Mouse (Mus musculus) heart, postnatal 14 days (tissue): ENCODE results near the gene Msh3. TPM values are rescaled to one million over a fixed set of nuclear protein-coding genes. Genes with fewer than 3 reads are reported as not detected.
"Not testable (repeated sequence)": the region's sequence is repeated elsewhere in the genome, so short reads cannot be mapped to it uniquely, and the experiment has no call there.

Experiments
- DNase-seq, 2 experiments: peaks; one replicate each; pipeline ENCODE4 v3.0.0; 2021 to 2022
- intact Hi-C: fragments of 180-260 bp; cut with DNase I; formaldehyde crosslinking; loops from one replicate; pipeline ENCODE4 v1.15.1; 2025
- total RNA-seq, 2 experiments: library from RNA; stranded (reverse); gene quantifications; 2 replicates each; pipeline ENCODE4 v1.2.3; 2021

Msh3 gene
- total RNA-seq, 2 experiments from 2014 or later, result 12.1 to 12.7 TPM

GRCm38 (mm10) chr13:92267076-92267475 is 87.7 kb downstream of the Msh3 start:
- intact Hi-C loops, result no loop called here
- no peak for DNase-seq

GRCm38 (mm10) chr13:92263566-92263965 is 91.2 kb downstream of the Msh3 start:
- intact Hi-C loops, result no loop called here

GRCm38 (mm10) chr13:92261329-92261728 is 93.5 kb downstream of the Msh3 start:
- intact Hi-C loops, result no loop called here
- no peak for DNase-seq

More at GRCm38 (mm10) chr13:92263566-92263965, 91.2 kb downstream of the Msh3 start:
- DNase-seq, result no peak

- intact Hi-C loops, result no loop called here
- no peak for DNase-seq
These were observed 99.3 kb downstream of the Msh3 start for GRCm38 (mm10) chr13:92255480-92255879.

- intact Hi-C loops, result no loop called here
- DNase-seq, result no peak
These were observed 101.0 kb downstream of the Msh3 start for GRCm38 (mm10) chr13:92253850-92254249.

GRCm38 (mm10) chr13:92252331-92252730 is 102.5 kb downstream of the Msh3 start:
- intact Hi-C loops, result no loop called here
- DNase-seq, result no peak

DNA sequence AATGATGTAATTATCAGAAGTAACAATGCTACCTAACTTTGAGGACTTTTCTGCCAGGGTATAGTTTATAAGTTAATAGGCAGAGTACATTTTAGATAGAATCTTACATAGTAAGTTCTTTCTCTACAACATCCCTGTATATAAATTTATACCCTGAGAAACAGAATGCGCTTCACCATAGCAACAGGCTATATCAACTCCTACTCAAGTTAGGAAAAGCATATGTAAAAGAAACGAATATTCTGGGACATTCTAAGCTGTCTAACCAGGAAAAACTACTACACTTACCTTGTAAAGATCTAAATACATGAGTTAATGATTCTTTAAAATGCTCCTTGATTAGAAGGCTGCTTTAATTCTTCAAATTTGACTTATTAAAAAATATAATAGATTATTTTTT is 107.2 kb downstream of the Msh3 start:
- no peak for DNase-seq
- intact Hi-C loops, result no loop called here

GRCm38 (mm10) chr13:92246966-92247365 is 107.8 kb downstream of the Msh3 start:
- intact Hi-C loops, result no loop called here
- no peak for DNase-seq

GRCm38 (mm10) chr13:92244731-92245130 is 110.1 kb downstream of the Msh3 start:
- DNase-seq, result no peak
- intact Hi-C loops, result no loop called here

- no peak for DNase-seq
- intact Hi-C loops, result no loop called here
These were observed 113.4 kb downstream of the Msh3 start for GRCm38 (mm10) chr13:92241426-92241825.

DNA sequence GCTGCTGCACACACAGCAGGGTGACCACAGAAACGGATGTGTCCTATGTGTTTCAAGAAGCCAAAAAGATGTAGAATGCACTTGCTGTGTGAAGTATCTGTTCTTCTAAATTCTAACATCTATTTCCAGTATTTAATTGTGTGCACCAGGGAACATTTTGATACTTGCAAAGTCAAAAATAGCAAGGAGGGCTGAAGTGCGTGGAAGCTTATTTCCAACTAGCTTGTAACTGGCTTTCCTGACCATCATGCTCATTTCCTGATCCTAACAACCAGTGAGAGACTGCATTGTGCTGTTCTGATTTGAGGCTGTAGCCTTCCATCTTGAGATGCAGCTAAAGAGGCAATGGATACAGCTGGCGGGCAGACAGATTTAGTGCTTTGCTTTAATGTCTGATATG is 116.9 kb downstream of the Msh3 start:
- no peak for DNase-seq
- intact Hi-C loops, result no loop called here

DNA sequence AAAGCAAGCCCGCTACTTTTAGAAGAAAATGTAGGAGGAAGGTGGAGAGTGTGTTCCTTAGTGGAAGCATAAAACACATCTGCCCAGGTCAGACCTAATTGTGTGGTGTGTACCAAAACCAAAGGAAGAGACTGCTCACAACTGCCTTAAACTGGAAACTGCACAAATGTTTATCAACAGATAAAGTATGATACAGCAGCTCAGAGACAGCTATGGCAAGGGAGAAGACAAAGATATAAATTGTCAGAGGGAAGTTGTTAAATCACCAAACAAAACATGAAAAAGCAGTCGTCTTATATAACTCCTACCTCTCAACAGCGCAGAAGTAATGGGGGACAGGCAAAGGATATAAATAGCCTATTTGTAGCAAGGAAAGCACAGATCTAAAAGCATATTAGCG is 117.8 kb downstream of the Msh3 start:
- no peak for DNase-seq
- intact Hi-C loops, result no loop called here

- intact Hi-C loops, result no loop called here
- no peak for DNase-seq
These were observed 122.5 kb downstream of the Msh3 start for GRCm38 (mm10) chr13:92232076-92232938.

GRCm38 (mm10) chr13:92228037-92228436 is 126.8 kb downstream of the Msh3 start:
- no peak for DNase-seq
- intact Hi-C loops, result loop anchor here (10.0 kb wide), 1 partner anchor 313 kb away; no protein-coding TSS in a partner anchor

GRCm38 (mm10) chr13:92223567-92223966 is 131.2 kb downstream of the Msh3 start:
- no peak for DNase-seq
- intact Hi-C loops, result loop anchor here (10.0 kb wide), 1 partner anchor 309 kb away; no protein-coding TSS in a partner anchor

GRCm38 (mm10) chr13:92222763-92223162 is 132.0 kb downstream of the Msh3 start:
- DNase-seq, result no peak
- intact Hi-C loops, result loop anchor here (10.0 kb wide), 1 partner anchor 308 kb away; no protein-coding TSS in a partner anchor

- no peak for DNase-seq
- intact Hi-C loops, result loop anchor here (10.0 kb wide), 1 partner anchor 305 kb away; no protein-coding TSS in a partner anchor
These were observed 135.0 kb downstream of the Msh3 start for GRCm38 (mm10) chr13:92219774-92220173.

DNA sequence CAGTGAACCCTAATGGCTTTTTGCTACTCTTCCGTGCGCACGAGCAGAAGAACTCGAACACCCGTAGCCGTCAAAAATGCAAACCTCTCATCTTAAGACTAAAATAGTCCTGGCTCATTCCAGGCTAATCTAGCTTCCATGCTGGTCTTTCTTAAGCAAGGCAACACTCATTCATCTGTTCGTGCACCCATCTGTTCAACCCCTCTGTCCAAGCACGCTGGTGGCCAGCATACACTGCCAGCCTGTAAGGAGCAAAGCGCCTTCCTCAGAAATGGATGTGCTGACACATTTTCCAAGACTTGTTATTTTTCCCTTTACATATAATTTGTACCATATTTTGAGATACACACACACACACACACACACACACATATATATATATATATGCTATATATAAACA is 137.6 kb downstream of the Msh3 start:
- DNase-seq, result no peak
- intact Hi-C loops, result no loop called here

DNA sequence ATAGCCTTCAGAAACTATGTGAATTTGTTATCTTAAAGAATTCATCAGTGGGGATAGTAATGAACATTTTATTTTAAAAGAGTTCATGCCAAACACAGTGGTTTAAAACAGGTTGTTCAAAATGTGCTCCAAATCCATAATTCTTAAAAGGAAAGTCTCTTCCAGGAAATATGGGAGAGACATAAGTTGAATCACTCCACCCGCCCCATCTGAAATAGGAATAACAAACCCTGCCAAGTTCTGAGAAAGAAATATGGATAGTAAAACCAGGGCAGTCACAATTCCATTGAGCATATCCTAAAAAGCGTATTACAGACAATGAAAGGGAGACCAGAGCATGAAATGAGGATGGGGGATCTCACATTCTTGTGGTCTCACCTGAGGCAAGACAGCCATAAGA is 157.9 kb downstream of the Msh3 start:
- DNase-seq, result no peak
- intact Hi-C loops, result no loop called here

DNA sequence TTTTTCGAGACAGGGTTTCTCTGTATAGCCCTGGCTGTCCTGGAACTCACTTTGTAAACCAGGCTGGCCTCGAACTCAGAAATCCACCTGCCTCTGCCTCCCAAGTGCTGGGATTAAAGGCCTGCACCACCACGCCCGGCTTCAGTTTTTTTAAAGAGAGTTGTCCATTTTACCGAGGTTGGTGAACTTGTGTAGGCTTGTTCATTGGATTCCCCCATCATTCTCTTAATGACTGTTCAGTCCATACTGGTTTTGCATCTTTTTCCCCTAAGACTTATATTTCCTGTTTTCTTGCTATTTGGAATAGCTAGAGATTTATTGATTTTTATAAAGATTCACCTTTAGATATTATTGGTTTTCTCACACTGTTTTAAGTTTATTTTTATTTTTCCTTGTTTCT is 161.0 kb downstream of the Msh3 start:
- intact Hi-C loops, DNase-seq: not testable (repeated sequence)

DNA sequence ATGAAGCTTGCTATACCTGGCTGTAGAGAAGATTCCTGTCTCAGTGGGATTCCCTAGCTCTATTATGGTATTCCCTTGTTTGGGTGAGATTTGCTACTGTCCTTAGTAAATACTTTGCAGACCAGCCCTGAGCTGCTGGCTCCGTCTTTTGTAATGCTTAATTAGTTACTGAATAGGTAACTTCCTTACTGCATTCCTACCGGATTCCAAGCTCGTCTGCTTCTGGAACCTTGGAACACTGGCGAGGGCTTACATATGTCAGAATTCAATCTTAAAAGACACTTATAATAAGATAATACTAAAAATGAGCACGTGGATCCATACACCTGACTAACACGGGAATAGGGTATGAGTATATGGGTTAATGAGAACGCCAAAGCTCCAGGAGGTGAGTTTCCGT is 182.1 kb downstream of the Msh3 start:
- intact Hi-C loops, DNase-seq: not testable (repeated sequence)
